Mouse (Mus musculus): ENCODE measurements at regions not wholly inside any gene's neighbourhood (a gene's known extent, or its start where the extent isn't known, plus 50 kb on each side); places are given as distances from the start of the nearest gene placed in this dataset.
A peak's percentile ranks its signal among the peaks of the same experiment; 100 is the strongest.

DNA sequence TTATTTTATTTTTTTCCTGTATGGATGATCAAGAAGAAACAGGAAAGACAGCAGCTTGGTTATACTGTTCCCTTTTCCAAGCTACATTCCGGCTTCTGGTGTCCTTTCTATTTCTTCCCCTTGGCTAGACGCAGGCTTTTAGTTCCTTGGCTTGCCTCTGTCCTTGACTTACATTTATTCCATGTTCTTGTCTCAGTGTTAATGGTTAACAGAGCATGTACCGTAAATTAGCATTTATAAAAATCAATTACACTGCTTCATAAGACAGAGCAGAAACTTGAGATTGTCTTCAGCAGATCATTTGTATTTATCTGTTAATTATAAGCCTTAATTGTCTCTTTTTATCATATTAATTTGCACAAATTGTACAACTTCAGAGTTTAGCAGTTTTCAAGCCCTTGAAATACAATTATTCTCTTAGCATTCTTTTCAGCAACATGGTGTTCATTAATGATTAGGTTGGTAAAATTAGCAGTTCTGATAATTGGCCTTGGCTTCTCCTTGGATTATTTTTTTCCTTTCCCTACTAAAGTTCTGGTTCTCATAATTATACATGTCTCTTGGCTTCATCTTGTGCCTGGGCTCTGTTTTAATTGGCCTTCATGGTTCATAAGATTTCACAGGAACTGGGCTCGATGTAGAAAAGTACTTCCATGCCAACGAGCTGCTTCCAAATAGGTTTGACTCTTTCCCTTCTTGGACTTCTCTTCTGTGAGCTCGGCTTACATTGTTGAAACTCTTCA, 215.4 kb downstream of the Sptssa start:
- Histone ChIP-seq H3K4me3 (ENCODE audit: low read depth, low read length) (no peak overlapping the region), H3K9me3 (ENCODE audit: control insufficient read depth, low read length) (no peaks in the 10 kb centered on the region), H3K4me2 (ENCODE audit: low read depth, low read length, severe bottlenecking) (no peak overlapping the region), H3K9ac (ENCODE audit: low read length) (no peak overlapping the region), H3K27me3 (ENCODE audit: control insufficient read depth, insufficient read depth, low read length) (no peaks in the 10 kb centered on the region), H3K27ac (ENCODE audit: low read depth, low read length) (no peak overlapping the region), H3K4me1 (replicated peaks; ENCODE audit: control insufficient read depth, insufficient read depth, low read length) (no peaks in the 10 kb centered on the region), H3K36me3 (ENCODE audit: control insufficient read depth, insufficient read depth, low read length) (no peaks in the 10 kb centered on the region)
- ATAC-seq (replicated peaks; ENCODE audit: low FRiP score) (no peak), DNase-seq (ENCODE audit: low spot score) (no peak)
- WGBS = 80% methylated on average over 6 of the region's 6 CpGs

GRCm38 (mm10) chr12:54438793-54439192, 217.6 kb downstream of the Sptssa start:
- Histone ChIP-seq H3K9me3 (ENCODE audit: control insufficient read depth, low read length) (no peaks in the 10 kb centered on the region), H3K9ac (ENCODE audit: low read length) (no peak overlapping the region), H3K4me1 (replicated peaks; ENCODE audit: control insufficient read depth, insufficient read depth, low read length) (no peaks in the 10 kb centered on the region), H3K4me2 (ENCODE audit: low read depth, low read length, severe bottlenecking) (no peak overlapping the region), H3K27me3 (ENCODE audit: control insufficient read depth, insufficient read depth, low read length) (no peaks in the 10 kb centered on the region), H3K36me3 (ENCODE audit: control insufficient read depth, insufficient read depth, low read length) (no peaks in the 10 kb centered on the region), H3K27ac (ENCODE audit: low read depth, low read length) (no peak overlapping the region), H3K4me3 (ENCODE audit: low read depth, low read length) (no peak overlapping the region)
- DNase-seq (ENCODE audit: low spot score) (no peak), ATAC-seq (replicated peaks; ENCODE audit: low FRiP score) (no peak)
- 69% methylated on average over 4 of the region's 4 CpGs for WGBS

GRCm38 (mm10) chr12:54425236-54425635, 221.6 kb upstream of the Egln3 start:
- Histone ChIP-seq H3K4me3 (ENCODE audit: low read depth, low read length) (no peak overlapping the region), H3K9ac (ENCODE audit: low read length) (no peak overlapping the region), H3K27me3 (ENCODE audit: control insufficient read depth, insufficient read depth, low read length) (no peaks in the 10 kb centered on the region), H3K9me3 (ENCODE audit: control insufficient read depth, low read length) (no peaks in the 10 kb centered on the region), H3K4me1 (replicated peaks; ENCODE audit: control insufficient read depth, insufficient read depth, low read length) (no peaks in the 10 kb centered on the region), H3K27ac (ENCODE audit: low read depth, low read length) (no peak overlapping the region), H3K4me2 (ENCODE audit: low read depth, low read length, severe bottlenecking) (no peak overlapping the region), H3K36me3 (ENCODE audit: control insufficient read depth, insufficient read depth, low read length) (no peaks in the 10 kb centered on the region)
- DNase-seq (ENCODE audit: low spot score) = no peak
- WGBS = 84% methylated on average over 6 of the region's 6 CpGs
- no peak for ATAC-seq (replicated peaks; ENCODE audit: low FRiP score)

- Histone ChIP-seq H3K9ac (ENCODE audit: low read length) (no peak overlapping the region), H3K27me3 (ENCODE audit: control insufficient read depth, insufficient read depth, low read length) (no peaks in the 10 kb centered on the region; the same call in 1 of the 2 replicates), H3K4me3 (ENCODE audit: low read depth, low read length) (no peak overlapping the region), H3K27ac (ENCODE audit: low read depth, low read length) (no peak overlapping the region), H3K36me3 (ENCODE audit: control insufficient read depth, insufficient read depth, low read length) (no peaks in the 10 kb centered on the region), H3K4me2 (ENCODE audit: low read depth, low read length, severe bottlenecking) (no peak overlapping the region), H3K9me3 (ENCODE audit: control insufficient read depth, low read length) (no peaks in the 10 kb centered on the region), H3K4me1 (replicated peaks; ENCODE audit: control insufficient read depth, insufficient read depth, low read length) (peaks cover 4% of the 10 kb centered on the region)
- no peak for ATAC-seq (replicated peaks; ENCODE audit: low FRiP score)
- 70% methylated on average over 1 of the region's 1 CpGs for WGBS
- no peak for DNase-seq (ENCODE audit: low spot score)
Measured at GRCm38 (mm10) chr12:54414829-54415228, 211.2 kb upstream of the Egln3 start.

GRCm38 (mm10) chr12:54414201-54414600, 210.5 kb upstream of the Egln3 start:
- H3K27ac ChIP-seq (ENCODE audit: low read depth, low read length) = no peak overlapping the region
- H3K9ac ChIP-seq (ENCODE audit: low read length) = no peak overlapping the region
- H3K27me3 ChIP-seq (ENCODE audit: control insufficient read depth, insufficient read depth, low read length) = no peaks in the 10 kb centered on the region; the same call in 1 of the 2 replicates
- H3K4me1 ChIP-seq (replicated peaks; ENCODE audit: control insufficient read depth, insufficient read depth, low read length) = peaks cover 4% of the 10 kb centered on the region
- H3K4me3 ChIP-seq (ENCODE audit: low read depth, low read length) = no peak overlapping the region
- H3K36me3 ChIP-seq (ENCODE audit: control insufficient read depth, insufficient read depth, low read length) = no peaks in the 10 kb centered on the region
- 91% methylated on average over 5 of the region's 5 CpGs for WGBS
- no peak overlapping the region for H3K4me2 ChIP-seq (ENCODE audit: low read depth, low read length, severe bottlenecking)
- ATAC-seq (replicated peaks; ENCODE audit: low FRiP score) = no peak
- H3K9me3 ChIP-seq (ENCODE audit: control insufficient read depth, low read length) = no peaks in the 10 kb centered on the region
- DNase-seq (ENCODE audit: low spot score) = no peak

DNA sequence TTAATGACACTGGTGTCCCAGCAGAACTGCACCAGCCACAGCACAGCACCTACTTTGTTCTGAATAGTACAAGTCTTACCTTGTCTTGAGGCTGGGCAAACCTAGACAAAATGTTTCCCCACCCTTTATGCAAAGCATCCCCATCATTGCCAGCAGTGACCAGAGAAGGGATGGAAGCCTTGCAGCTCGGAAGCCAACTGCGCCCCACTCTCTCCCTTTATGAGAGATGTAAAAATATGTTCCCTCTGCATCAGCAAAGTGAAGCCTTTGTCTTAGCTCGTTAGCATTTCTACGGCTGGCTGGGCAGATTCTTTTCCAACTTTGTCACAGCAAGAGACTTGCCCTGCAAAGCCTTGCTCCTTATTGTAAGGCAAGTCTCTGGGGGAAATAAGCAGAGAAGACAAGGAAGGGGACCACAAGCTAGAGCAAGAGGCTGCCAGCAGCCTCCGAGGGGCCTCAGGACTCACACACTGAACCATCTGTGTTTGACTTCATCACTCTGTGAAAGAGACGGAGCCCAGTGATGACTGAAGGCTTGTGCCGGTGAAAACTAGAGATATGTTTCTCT, 206.5 kb upstream of the Egln3 start:
- peaks cover 4% of the 10 kb centered on the region for H3K4me1 ChIP-seq (replicated peaks; ENCODE audit: control insufficient read depth, insufficient read depth, low read length)
- H3K27me3 ChIP-seq (ENCODE audit: control insufficient read depth, insufficient read depth, low read length) = no peaks in the 10 kb centered on the region
- H3K9me3 ChIP-seq (ENCODE audit: control insufficient read depth, low read length) = no peaks in the 10 kb centered on the region
- H3K4me3 ChIP-seq (ENCODE audit: low read depth, low read length) = no peak overlapping the region
- 0 out of 2 replicates have a peak overlapping the region, but pooled peaks have one; percentile 9 for H3K27ac ChIP-seq (ENCODE audit: low read depth, low read length)
- no peaks in the 10 kb centered on the region for H3K36me3 ChIP-seq (ENCODE audit: control insufficient read depth, insufficient read depth, low read length)
- ATAC-seq (replicated peaks; ENCODE audit: low FRiP score) (no peak), DNase-seq (ENCODE audit: low spot score) (no peak)
- H3K9ac ChIP-seq (ENCODE audit: low read length) = no peak overlapping the region
- H3K4me2 ChIP-seq (ENCODE audit: low read depth, low read length, severe bottlenecking) = no peak overlapping the region
- WGBS = 17% methylated on average over 7 of the region's 7 CpGs

DNA sequence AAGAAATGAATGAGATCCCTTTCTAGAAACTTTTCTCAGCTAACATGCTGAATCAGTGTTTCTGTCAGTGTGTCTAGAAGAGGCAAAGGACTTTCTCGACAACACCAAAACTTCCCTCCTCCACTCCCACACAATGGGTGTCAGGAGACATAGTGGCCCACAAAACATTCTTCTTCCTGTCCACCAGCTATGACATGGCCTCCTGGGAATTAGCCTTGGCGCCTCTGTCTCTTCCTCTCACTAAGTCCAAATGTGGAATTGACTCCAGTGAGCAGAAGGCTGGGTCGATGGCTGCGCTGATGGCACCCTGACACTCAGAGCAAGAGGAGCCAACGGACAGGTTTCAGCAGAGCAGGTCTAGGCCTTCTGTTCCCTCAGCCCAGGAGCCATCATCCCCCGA, 205.2 kb upstream of the Egln3 start:
- DNase-seq (ENCODE audit: low spot score) = no peak
- no peaks in the 10 kb centered on the region for H3K36me3 ChIP-seq (ENCODE audit: control insufficient read depth, insufficient read depth, low read length)
- no peak overlapping the region for H3K4me2 ChIP-seq (ENCODE audit: low read depth, low read length, severe bottlenecking)
- H3K27ac ChIP-seq (ENCODE audit: low read depth, low read length) = no peak overlapping the region
- H3K9me3 ChIP-seq (ENCODE audit: control insufficient read depth, low read length) = no peaks in the 10 kb centered on the region
- no peaks in the 10 kb centered on the region for H3K27me3 ChIP-seq (ENCODE audit: control insufficient read depth, insufficient read depth, low read length)
- H3K4me1 ChIP-seq (replicated peaks; ENCODE audit: control insufficient read depth, insufficient read depth, low read length) = peaks cover 4% of the 10 kb centered on the region
- 83% methylated on average over 6 of the region's 6 CpGs for WGBS
- H3K4me3 ChIP-seq (ENCODE audit: low read depth, low read length) = no peak overlapping the region
- no peak for ATAC-seq (replicated peaks; ENCODE audit: low FRiP score)
- H3K9ac ChIP-seq (ENCODE audit: low read length) = no peak overlapping the region

DNA sequence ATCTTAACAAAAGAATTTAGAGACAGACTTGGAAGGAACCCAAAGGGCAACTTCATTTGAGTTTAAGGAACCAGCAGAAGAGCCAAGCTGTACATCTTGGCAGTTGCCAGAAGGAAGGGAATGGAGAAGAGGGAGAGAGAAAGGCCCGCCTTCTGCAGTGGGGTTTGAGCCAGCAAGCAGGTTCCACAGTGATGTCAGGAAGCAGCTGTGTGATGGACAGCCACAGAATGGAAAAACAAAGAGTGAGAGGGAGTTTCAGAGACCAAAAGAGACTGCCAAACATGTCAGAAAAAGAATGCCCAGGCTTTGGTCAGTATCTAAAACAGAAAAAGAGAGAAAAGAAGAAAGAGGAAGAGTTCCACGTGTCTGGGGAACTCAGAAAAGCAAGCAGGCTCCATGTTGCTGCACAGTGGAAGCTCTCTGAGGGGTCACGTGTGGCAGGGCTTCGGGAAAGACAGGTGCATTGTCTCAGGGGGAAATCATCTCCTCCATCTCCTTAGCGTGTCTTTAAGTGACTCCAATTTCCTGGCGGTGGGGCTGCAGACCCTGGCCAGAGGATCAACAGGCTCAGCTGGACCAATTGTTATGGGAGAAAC, 203.7 kb upstream of the Egln3 start:
- ATAC-seq (replicated peaks; ENCODE audit: low FRiP score) = no peak
- H3K27ac ChIP-seq (ENCODE audit: low read depth, low read length) = no peak overlapping the region
- no peaks in the 10 kb centered on the region for H3K36me3 ChIP-seq (ENCODE audit: control insufficient read depth, insufficient read depth, low read length)
- no peaks in the 10 kb centered on the region for H3K9me3 ChIP-seq (ENCODE audit: control insufficient read depth, low read length)
- peaks cover 4% of the 10 kb centered on the region for H3K4me1 ChIP-seq (replicated peaks; ENCODE audit: control insufficient read depth, insufficient read depth, low read length)
- WGBS = 75% methylated on average over 6 of the region's 6 CpGs
- no peak overlapping the region for H3K4me2 ChIP-seq (ENCODE audit: low read depth, low read length, severe bottlenecking)
- DNase-seq (ENCODE audit: low spot score) = no peak
- H3K27me3 ChIP-seq (ENCODE audit: control insufficient read depth, insufficient read depth, low read length) = no peaks in the 10 kb centered on the region
- H3K4me3 ChIP-seq (ENCODE audit: low read depth, low read length) = no peak overlapping the region
- no peak overlapping the region for H3K9ac ChIP-seq (ENCODE audit: low read length)
